ENCODE assay signal across 24 mouse cellular contexts in the genomic region with DNA sequence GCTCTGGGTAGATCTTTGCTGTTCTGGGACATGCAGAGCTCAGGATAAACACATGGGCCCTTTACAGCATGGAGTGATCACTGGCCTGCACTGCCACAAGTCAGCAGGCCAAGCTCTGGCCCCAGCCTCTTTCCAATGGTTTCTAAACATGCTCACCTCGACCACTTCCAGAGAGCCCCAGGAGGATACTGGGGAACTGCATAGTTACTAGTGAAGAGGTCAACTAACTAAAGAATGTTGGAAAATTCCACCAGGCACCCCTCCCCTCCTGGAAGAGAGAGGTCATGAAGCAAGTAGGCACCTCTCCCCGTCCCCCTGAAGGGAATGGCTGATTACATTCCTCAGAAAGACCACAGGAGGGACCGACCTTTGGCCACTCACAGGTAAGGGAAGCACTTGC.
DNase-seq lines count a peak whose midpoint lies in the region; ATAC-seq and TF ChIP-seq lines count a peak whose summit lies in the region.
"Had no signal": no experiment of that assay in that cellular context is flagged by ENCODE, and none has a peak within 500 bp of the region (broad histone marks: within the 10 kb centered on the region; RNA-seq: fewer than 3 reads in every experiment).

No protein-coding gene starts in this region.

- no peak overlapping the region for H3K9ac ChIP-seq in forebrain, postnatal 0 days
- no peak overlapping the region for H3K9ac ChIP-seq in heart, embryonic 12.5 days
- no peak overlapping the region for H3K9ac ChIP-seq in ES-E14 (ENCODE audit: insufficient read depth, low read depth, low read length, poor library complexity, severe bottlenecking)
- H3K9ac ChIP-seq in hindbrain, embryonic 13.5 days, result no peak overlapping the region
- H3K9ac ChIP-seq: embryonic facial prominence, embryonic 12.5 days; forebrain, embryonic 12.5 days had no signal

- peak; percentile 7 for DNase-seq in forebrain, embryonic 10.5 days (ENCODE audit: extremely low spot score, low spot score)
- no peak for DNase-seq in forebrain, postnatal 0 days
- peak; percentile 56 for DNase-seq in heart, embryonic 10.5 days (ENCODE audit: low spot score)
- DNase-seq in ES-E14 (ENCODE audit: low read depth, low spot score) (no peak), ZHBTc4 (ENCODE audit: low read depth, low spot score) (peak; percentile 27)
- DNase-seq in adrenal gland, postnatal 36 days, result no peak
- DNase-seq: adrenal gland, adult 2 months; adrenal gland, postnatal 10 days; adrenal gland, postnatal 25 days; B cell, adult 2 months; cerebellum, adult 11-12 months; cerebellum, adult 2 months; cerebellum, adult 9-10 months; cerebellum, postnatal 10 days; cerebellum, postnatal 25 days had no signal

- no peaks in the 10 kb centered on the region for H3K9me3 ChIP-seq in forebrain, embryonic 10.5 days
- H3K9me3 ChIP-seq in forebrain, postnatal 0 days (ENCODE audit: low read length), result no peaks in the 10 kb centered on the region
- H3K9me3 ChIP-seq in heart, embryonic 10.5 days, result no peaks in the 10 kb centered on the region
- no peaks in the 10 kb centered on the region for H3K9me3 ChIP-seq in heart, embryonic 12.5 days (replicated peaks)
- no peaks in the 10 kb centered on the region for H3K9me3 ChIP-seq in ES-E14 (ENCODE audit: control insufficient read depth, insufficient read depth, low read depth, low read length)
- no peaks in the 10 kb centered on the region for H3K9me3 ChIP-seq in hindbrain, embryonic 13.5 days
- H3K9me3 ChIP-seq: embryonic facial prominence, embryonic 10.5 days; embryonic facial prominence, embryonic 12.5 days; forebrain, embryonic 12.5 days had no signal

- 0 out of 2 replicates have a peak, but pooled peaks cover 4% of the 10 kb centered on the region for H3K4me1 ChIP-seq in forebrain, embryonic 10.5 days
- H3K4me1 ChIP-seq in forebrain, postnatal 0 days (ENCODE audit: insufficient read depth), result no peaks in the 10 kb centered on the region
- no peaks in the 10 kb centered on the region for H3K4me1 ChIP-seq in heart, embryonic 10.5 days
- no peaks in the 10 kb centered on the region for H3K4me1 ChIP-seq in heart, embryonic 12.5 days (replicated peaks)
- H3K4me1 ChIP-seq in ES-E14 (ENCODE audit: control insufficient read depth in 2 of 2, insufficient read depth in 2 of 2, low read length in 2 of 2, poor library complexity in 1 of 2), result peaks cover 2 to 5% of the 10 kb centered on the region in 2 experiments; a peak in 2 of 4 replicates
- H3K4me1 ChIP-seq in hindbrain, embryonic 13.5 days (replicated peaks), result no peaks in the 10 kb centered on the region
- H3K4me1 ChIP-seq: embryonic facial prominence, embryonic 10.5 days; embryonic facial prominence, embryonic 12.5 days; forebrain, embryonic 12.5 days had no signal

- in situ Hi-C loops in ES-E14 (cut with MboI; ENCODE audit: low sequenced_read_pairs in 2 of 2, unreplicated experiment in 2 of 2), result no loop called here

- H3K4me2 ChIP-seq in forebrain, postnatal 0 days (ENCODE audit: low read depth), result no peak overlapping the region
- no peak overlapping the region for H3K4me2 ChIP-seq in heart, embryonic 12.5 days
- H3K4me2 ChIP-seq in hindbrain, embryonic 13.5 days, result no peak overlapping the region
- H3K4me2 ChIP-seq: embryonic facial prominence, embryonic 12.5 days; forebrain, embryonic 12.5 days had no signal

- H3K4me3 ChIP-seq in forebrain, embryonic 10.5 days, result no peak overlapping the region
- no peak overlapping the region for H3K4me3 ChIP-seq in forebrain, postnatal 0 days (ENCODE audit: low read depth, low read length)
- H3K4me3 ChIP-seq in heart, embryonic 10.5 days, result no peak overlapping the region
- no peak overlapping the region for H3K4me3 ChIP-seq in heart, embryonic 12.5 days
- H3K4me3 ChIP-seq in ES-E14 (ENCODE audit: insufficient read depth in 1 of 2, low read depth in 1 of 2, low read length in 2 of 2, poor library complexity in 1 of 2, severe bottlenecking in 1 of 2), result no peak overlapping the region
- H3K4me3 ChIP-seq in hindbrain, embryonic 13.5 days, result no peak overlapping the region
- H3K4me3 ChIP-seq: embryonic facial prominence, embryonic 10.5 days; embryonic facial prominence, embryonic 12.5 days; forebrain, embryonic 12.5 days had no signal

- TF ChIP-seq CTCF in forebrain, postnatal 0 days (IDR thresholded peaks at IDR 0.05; ENCODE audit: low read depth), result no peak

- H3K27ac ChIP-seq in forebrain, embryonic 10.5 days, result no peak overlapping the region
- H3K27ac ChIP-seq in forebrain, postnatal 0 days (ENCODE audit: low read depth, low read length), result no peak overlapping the region
- no peak overlapping the region for H3K27ac ChIP-seq in heart, embryonic 10.5 days
- H3K27ac ChIP-seq in heart, embryonic 12.5 days (ENCODE audit: poor library complexity, severe bottlenecking), result no peak overlapping the region
- H3K27ac ChIP-seq in ES-E14 (ENCODE audit: insufficient read depth, low read depth, low read length, poor library complexity, severe bottlenecking), result peak overlapping the region; percentile 13; the same call in 1 of the 2 replicates
- no peak overlapping the region for H3K27ac ChIP-seq in hindbrain, embryonic 13.5 days
- H3K27ac ChIP-seq: embryonic facial prominence, embryonic 10.5 days; embryonic facial prominence, embryonic 12.5 days; forebrain, embryonic 12.5 days had no signal

- no peaks in the 10 kb centered on the region for H3K27me3 ChIP-seq in forebrain, embryonic 10.5 days (ENCODE audit: poor library complexity, severe bottlenecking)
- H3K27me3 ChIP-seq in forebrain, postnatal 0 days (ENCODE audit: insufficient read depth, low read length), result no peaks in the 10 kb centered on the region
- H3K27me3 ChIP-seq in heart, embryonic 10.5 days (ENCODE audit: insufficient read depth, poor library complexity, severe bottlenecking), result no peaks in the 10 kb centered on the region
- no peaks in the 10 kb centered on the region for H3K27me3 ChIP-seq in heart, embryonic 12.5 days (replicated peaks)
- H3K27me3 ChIP-seq in hindbrain, embryonic 13.5 days, result no peaks in the 10 kb centered on the region
- H3K27me3 ChIP-seq: CH12.LX; embryonic facial prominence, embryonic 12.5 days; forebrain, embryonic 12.5 days had no signal

- no peak for ATAC-seq in forebrain, postnatal 0 days
- ATAC-seq in heart, embryonic 12.5 days (ENCODE audit: insufficient number of reproducible peaks, low FRiP score), result no peak
- no peak for ATAC-seq in hindbrain, embryonic 13.5 days (ENCODE audit: low FRiP score)
- ATAC-seq: CD4-positive, CD25-positive, alpha-beta regulatory T cell, adult 4 months; forebrain, embryonic 14.5 days; forebrain, embryonic 16.5 days had no signal

- 75% methylated on average over 3 of the region's 3 CpGs for WGBS in forebrain, embryonic 10.5 days
- WGBS in forebrain, postnatal 0 days, result 85% methylated on average over 3 of the region's 3 CpGs
- WGBS in heart, embryonic 10.5 days, result 62% methylated on average over 3 of the region's 3 CpGs
- WGBS in heart, embryonic 12.5 days, result 65% methylated on average over 3 of the region's 3 CpGs
- 76% methylated on average over 3 of the region's 3 CpGs for WGBS in hindbrain, embryonic 13.5 days

- no peaks in the 10 kb centered on the region for H3K36me3 ChIP-seq in forebrain, embryonic 10.5 days (replicated peaks)
- H3K36me3 ChIP-seq in forebrain, postnatal 0 days (ENCODE audit: insufficient read depth), result no peaks in the 10 kb centered on the region
- no peaks in the 10 kb centered on the region for H3K36me3 ChIP-seq in heart, embryonic 10.5 days
- H3K36me3 ChIP-seq in heart, embryonic 12.5 days, result no peaks in the 10 kb centered on the region
- no peaks in the 10 kb centered on the region for H3K36me3 ChIP-seq in ES-E14 (ENCODE audit: control insufficient read depth, insufficient read depth, low read length, poor library complexity, severe bottlenecking)
- H3K36me3 ChIP-seq in hindbrain, embryonic 13.5 days, result no peaks in the 10 kb centered on the region
- H3K36me3 ChIP-seq: embryonic facial prominence, embryonic 10.5 days; embryonic facial prominence, embryonic 12.5 days; forebrain, embryonic 12.5 days had no signal

TF ChIP-seq in ES-E14, 5 proteins besides CTCF, POLR2A, EP300 and RAD21:
- TF ChIP-seq MAFK (IDR thresholded peaks at IDR 0.05; ENCODE audit: insufficient read depth, low read depth, low read length) (no peak), HCFC1 (IDR thresholded peaks at IDR 0.05; ENCODE audit: borderline replicate concordance, insufficient read depth, low read length) (no peak), CHD2 (IDR thresholded peaks at IDR 0.05; ENCODE audit: low read depth, low read length) (no peak), ZNF384 (IDR thresholded peaks at IDR 0.05; ENCODE audit: low read depth, low read length) (no peak), ZC3H11A (IDR thresholded peaks at IDR 0.05; ENCODE audit: borderline replicate concordance, low read depth, low read length) (no peak)

Comparison
In these comparisons a context has a peak if more than half of its experiments do, and no peak if none do; other contexts are left out.
1. DNase-seq: peak in forebrain, embryonic 10.5 days (single experiment), heart, embryonic 10.5 days (single experiment) and ZHBTc4 (single experiment); none in forebrain, postnatal 0 days (single experiment), ES-E14 (single experiment) and adrenal gland, postnatal 36 days (0 of 2).